Mouse (Mus musculus) forebrain, embryonic 16.5 days (tissue): Measurements from ENCODE around the gene Entpd8. TPM values are rescaled to one million over a fixed set of nuclear protein-coding genes. Genes with fewer than 3 reads are reported as not detected.

Experiments
- ATAC-seq: fragments of 200-750 bp; cut with Nextera tagmentation; 2 replicates; pipeline ENCODE4 v1.8.0; 2017; ENCODE audit warnings: mild to moderate bottlenecking, moderate library complexity
- H3K27ac ChIP-seq: fragments of 300-500 bp; sonication (generic); 2 replicates; pipeline ENCODE4 v1.5.1; 2014; ENCODE audit warnings: low read length, control low read depth
- H3K27me3 ChIP-seq: fragments of 300-500 bp; sonication (generic); replicated peaks from 2 replicates; pipeline ENCODE4 v1.6.1; 2014; ENCODE audit warnings: low read length; ENCODE audit not compliant: control insufficient read depth, insufficient read depth
- H3K36me3 ChIP-seq: fragments of 300-500 bp; sonication (generic); 2 replicates; pipeline ENCODE4 v1.6.1; 2014; ENCODE audit not compliant: control insufficient read depth, insufficient read depth
- H3K4me1 ChIP-seq: fragments of 300-500 bp; sonication (generic); replicated peaks from 2 replicates; pipeline ENCODE4 v1.6.1; 2014; ENCODE audit warnings: low read length; ENCODE audit not compliant: control insufficient read depth, insufficient read depth
- H3K4me2 ChIP-seq: fragments of 300-500 bp; sonication (generic); 2 replicates; pipeline ENCODE4 v1.6.1; 2014; ENCODE audit warnings: mild to moderate bottlenecking, low read length, control low read depth
- H3K4me3 ChIP-seq: fragments of 300-500 bp; sonication (generic); replicated peaks from 2 replicates; pipeline ENCODE4 v1.5.1; 2014; ENCODE audit warnings: mild to moderate bottlenecking, low read length, control low read depth
- H3K9ac ChIP-seq: fragments of 300-500 bp; sonication (generic); replicated peaks from 2 replicates; pipeline ENCODE4 v1.6.1; 2014; ENCODE audit warnings: low read depth, low read length, control low read depth
- H3K9me3 ChIP-seq: fragments of 300-500 bp; sonication (generic); 2 replicates; pipeline ENCODE4 v1.6.1; 2016; ENCODE audit warnings: low read length; ENCODE audit not compliant: control insufficient read depth
- WGBS: fragments of 180-500 bp; shearing (Covaris S2); extraction: QIAGEN DNeasy Blood & Tissue Kit; methylation state at CpG from one replicate; pipeline ENCODE4 v1.1.7; 2014; 5-methylcytosine and 5-hydroxymethylcytosine counted together
- polyA plus RNA-seq: library from polyadenylated mRNA; unstranded; fragments of >200 nt; fragmentation: Nextera tagmentation; extraction: Ambion mirVana; gene quantifications from 2 replicates; pipeline ENCODE4 v1.2.1, GENCODE M21; 2015

The Entpd8 gene
- polyA plus RNA-seq, result not detected in 2 replicates

DNA sequence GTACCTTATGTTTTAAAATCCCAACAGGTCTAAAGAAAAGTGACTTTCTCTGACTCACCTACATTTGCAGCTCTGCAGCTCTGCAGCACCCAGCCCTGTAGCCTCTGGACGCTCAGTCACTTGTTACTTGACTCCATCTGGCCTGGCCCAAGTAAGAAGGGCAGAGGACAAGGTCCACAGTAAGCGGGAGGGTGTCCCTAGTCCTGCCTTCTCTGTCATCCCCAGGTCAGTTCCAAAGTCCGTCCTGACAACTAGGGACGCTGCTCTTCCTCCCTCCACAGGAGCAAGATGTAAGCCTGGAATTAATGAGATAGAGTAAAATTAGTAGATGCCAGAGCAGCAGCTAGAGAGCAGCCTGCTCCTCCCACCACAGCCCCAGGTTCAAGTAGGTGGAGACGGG lies at the start of gene Entpd8:
Gene Entpd8, plus strand, starts transcription at position 229 of the 400 bp plus-strand sequence.
- Histone ChIP-seq H3K4me1 (no peaks in the 10 kb centered on the region), H3K4me2 (no peak within 1 kb of the TSS), H3K36me3 (no peaks in the 10 kb centered on the region), H3K4me3 (no peak within 1 kb of the TSS), H3K9me3 (no peaks in the 10 kb centered on the region), H3K27me3 (no peaks in the 10 kb centered on the region), H3K9ac (no peak within 1 kb of the TSS), H3K27ac (no peak within 1 kb of the TSS)
- 69% methylated on average over 5 of the region's 5 CpGs for WGBS
- no peak for ATAC-seq

DNA sequence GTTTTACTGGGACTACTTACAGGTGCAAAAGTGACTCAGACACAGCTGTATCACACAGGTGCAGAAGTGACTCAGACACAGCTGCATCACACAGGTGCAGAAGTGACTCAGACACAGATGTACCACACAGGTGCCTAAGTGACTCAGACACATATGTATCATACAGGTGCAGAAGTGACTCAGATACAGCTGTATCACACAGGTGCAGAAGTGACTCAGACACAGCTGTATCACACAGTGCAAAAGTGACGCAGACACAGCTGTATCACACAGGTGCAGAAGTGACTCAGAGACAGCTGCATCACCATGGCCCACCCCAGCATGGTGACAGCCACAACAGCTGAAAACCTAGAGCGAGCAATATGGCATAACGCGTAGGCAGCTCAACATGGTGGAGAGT lies 45.1 kb upstream of the Entpd8 start:
- H3K4me3 ChIP-seq, result no peak overlapping the region
- no peaks in the 10 kb centered on the region for H3K27me3 ChIP-seq
- no peak for ATAC-seq
- H3K9ac ChIP-seq, result no peak overlapping the region
- no peaks in the 10 kb centered on the region for H3K4me1 ChIP-seq
- no peak overlapping the region for H3K27ac ChIP-seq
- 94% methylated on average over 4 of the region's 4 CpGs for WGBS
- no peaks in the 10 kb centered on the region for H3K9me3 ChIP-seq
- H3K4me2 ChIP-seq, result no peak overlapping the region
- no peaks in the 10 kb centered on the region for H3K36me3 ChIP-seq

DNA sequence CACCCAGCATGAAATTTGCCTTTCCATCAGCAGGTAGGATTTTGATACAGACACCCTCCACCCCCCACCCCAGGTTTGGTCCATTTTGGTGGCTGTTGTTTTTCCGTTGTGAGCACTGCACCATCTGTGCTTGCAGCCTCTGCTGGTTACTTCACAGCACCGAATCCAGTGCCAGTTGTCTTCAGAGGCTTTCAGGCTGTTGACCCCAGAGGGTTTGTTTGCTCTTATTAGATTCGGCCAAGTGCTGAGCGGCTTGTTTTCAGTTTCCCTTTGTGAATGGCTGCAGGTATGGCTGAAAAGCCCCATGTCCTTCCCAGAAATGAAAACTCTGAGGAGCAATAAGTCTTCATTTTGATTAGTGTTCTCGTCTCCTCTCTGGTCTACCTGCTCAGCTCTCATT lies 40.0 kb upstream of the Entpd8 start:
- Histone ChIP-seq H3K4me3 (no peak overlapping the region), H3K36me3 (no peaks in the 10 kb centered on the region), H3K9me3 (no peaks in the 10 kb centered on the region), H3K27me3 (no peaks in the 10 kb centered on the region), H3K4me1 (no peaks in the 10 kb centered on the region), H3K9ac (no peak overlapping the region), H3K4me2 (no peak overlapping the region), H3K27ac (no peak overlapping the region)
- WGBS, result 92% methylated on average over 5 of the region's 5 CpGs
- no peak for ATAC-seq

DNA sequence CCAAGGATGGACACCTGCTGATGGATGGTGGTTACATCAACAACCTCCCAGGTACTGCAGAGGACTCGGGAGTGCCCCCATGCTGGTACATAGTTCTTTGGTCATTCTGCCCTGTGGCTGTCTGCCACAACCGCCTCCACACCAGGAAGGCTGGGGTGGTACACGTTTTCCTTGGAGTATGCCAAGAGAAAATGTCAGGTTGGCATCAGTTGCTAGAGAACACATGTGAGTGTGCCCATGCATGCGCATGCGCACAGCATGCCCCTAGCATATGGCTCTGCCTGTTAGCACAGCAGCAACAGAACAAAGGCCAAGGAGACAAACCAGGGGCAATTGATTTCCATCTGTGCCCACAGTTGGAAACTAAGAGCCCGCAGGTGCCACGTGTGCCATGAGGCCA lies 29.2 kb upstream of the Entpd8 start:
- Histone ChIP-seq H3K27me3 (no peaks in the 10 kb centered on the region), H3K27ac (no peak overlapping the region), H3K4me3 (no peak overlapping the region), H3K36me3 (no peaks in the 10 kb centered on the region), H3K9ac (no peak overlapping the region), H3K9me3 (no peaks in the 10 kb centered on the region), H3K4me2 (no peak overlapping the region), H3K4me1 (peaks cover 13% of the 10 kb centered on the region)
- WGBS, result 77% methylated on average over 7 of the region's 7 CpGs
- no peak for ATAC-seq

DNA sequence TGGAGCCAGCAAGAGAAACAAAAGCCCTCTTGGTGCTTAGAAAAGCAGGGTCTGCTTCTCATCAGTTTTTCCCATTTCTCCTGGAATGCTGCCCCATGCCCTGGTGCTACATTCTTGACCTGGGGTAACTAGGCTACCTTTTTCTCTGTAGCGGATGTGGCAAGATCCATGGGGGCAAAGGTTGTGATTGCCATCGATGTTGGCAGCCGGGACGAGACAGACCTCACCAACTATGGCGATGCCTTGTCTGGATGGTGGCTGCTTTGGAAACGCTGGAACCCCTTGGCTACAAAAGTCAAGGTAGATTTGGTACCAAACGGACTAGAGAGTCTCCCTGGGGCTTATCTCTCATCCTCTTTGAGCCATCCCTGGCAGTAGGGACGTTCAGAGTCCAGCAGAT lies 28.7 kb upstream of the Entpd8 start:
- Histone ChIP-seq H3K27me3 (no peaks in the 10 kb centered on the region), H3K9ac (no peak overlapping the region), H3K27ac (0 out of 2 replicates have a peak overlapping the region, but pooled peaks have one; percentile 11), H3K9me3 (no peaks in the 10 kb centered on the region), H3K4me3 (no peak overlapping the region), H3K36me3 (no peaks in the 10 kb centered on the region), H3K4me1 (peaks cover 17% of the 10 kb centered on the region), H3K4me2 (no peak overlapping the region)
- WGBS, result 91% methylated on average over 8 of the region's 8 CpGs
- no peak for ATAC-seq

DNA sequence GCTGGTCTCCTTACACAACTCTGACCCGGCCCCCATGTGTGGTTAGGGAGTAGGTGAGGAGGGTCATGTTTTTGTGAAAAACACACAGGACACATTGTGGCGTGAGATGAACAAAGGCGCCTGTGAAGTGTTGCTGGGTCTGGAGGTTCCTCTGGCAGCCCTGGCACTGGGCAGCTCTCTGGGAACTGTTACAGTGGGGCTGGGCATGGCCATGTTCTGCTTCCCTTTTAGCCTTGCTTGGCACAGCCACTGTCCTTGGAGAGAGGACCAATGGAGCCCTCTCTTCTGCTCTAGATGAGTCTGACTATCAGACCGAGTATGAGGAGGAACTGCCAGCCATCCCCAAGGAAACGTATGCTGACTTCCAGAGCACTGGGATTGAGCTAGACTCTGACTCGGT lies 27.0 kb upstream of the Entpd8 start:
- H3K36me3 ChIP-seq, result no peaks in the 10 kb centered on the region; the same call in 1 of the 2 replicates
- no peak overlapping the region for H3K4me3 ChIP-seq
- 94% methylated on average over 6 of the region's 6 CpGs for WGBS
- peaks cover 17% of the 10 kb centered on the region for H3K4me1 ChIP-seq
- no peak overlapping the region for H3K4me2 ChIP-seq
- ATAC-seq, result no peak
- H3K27me3 ChIP-seq, result no peaks in the 10 kb centered on the region
- no peaks in the 10 kb centered on the region for H3K9me3 ChIP-seq
- H3K9ac ChIP-seq, result no peak overlapping the region
- H3K27ac ChIP-seq, result no peak overlapping the region

DNA sequence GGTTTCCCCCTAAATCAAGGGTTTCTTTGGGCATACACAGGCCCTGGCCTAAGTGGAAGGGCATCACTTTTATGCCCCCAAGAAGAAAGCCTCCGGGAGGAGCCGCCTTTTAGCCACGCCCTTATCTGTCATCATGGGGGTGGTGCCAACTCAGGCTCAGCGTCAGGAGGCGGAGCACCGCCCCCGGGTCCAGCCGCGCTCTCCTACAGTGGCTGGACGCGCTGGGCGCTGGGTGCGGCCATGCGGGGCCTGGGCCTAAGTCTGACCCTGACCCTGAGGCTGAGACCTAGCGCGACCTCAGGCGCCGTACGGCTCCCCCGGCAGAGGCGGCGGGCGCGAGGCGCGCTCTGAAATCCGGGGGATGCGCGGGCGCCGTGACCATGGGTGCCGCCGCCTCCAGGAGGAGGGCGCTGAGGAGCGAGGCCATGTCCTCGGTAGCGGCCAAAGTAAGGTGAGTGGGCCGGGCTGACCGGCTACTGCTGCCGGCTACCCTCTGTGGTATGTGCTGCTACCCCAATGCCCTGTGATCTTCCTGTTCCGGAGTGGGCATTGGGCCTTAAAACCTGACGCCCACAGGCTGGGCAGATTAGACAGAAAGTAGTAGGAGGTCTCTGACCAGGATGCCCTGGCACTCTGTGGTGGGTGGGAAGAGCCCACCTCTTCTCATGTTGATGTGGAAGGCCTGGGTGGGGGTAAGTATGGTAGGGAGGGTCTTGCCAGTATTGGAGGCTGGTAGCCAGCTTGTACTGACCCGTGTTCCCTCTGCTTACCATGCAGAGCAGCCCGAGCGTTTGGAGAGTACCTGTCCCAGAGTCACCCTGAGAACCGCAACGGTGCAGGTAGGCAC lies 25.7 kb upstream of the Entpd8 start, which contains the start of gene Nsmf:
Gene Nsmf, plus strand, starts transcription at position 135 of the 847 bp plus-strand sequence.
- Histone ChIP-seq H3K27ac (peak within 1 kb of the TSS; percentile 76), H3K4me3 (peak within 1 kb of the TSS; percentile 79), H3K4me1 (peaks cover 17% of the 10 kb centered on the region), H3K36me3 (peaks cover 3% of the 10 kb centered on the region), H3K9ac (peak within 1 kb of the TSS; percentile 82), H3K27me3 (no peaks in the 10 kb centered on the region), H3K4me2 (peak within 1 kb of the TSS; percentile 93), H3K9me3 (no peaks in the 10 kb centered on the region)
- 4% methylated on average over 47 of the region's 47 CpGs for WGBS
- ATAC-seq, result peak; percentile 87

DNA sequence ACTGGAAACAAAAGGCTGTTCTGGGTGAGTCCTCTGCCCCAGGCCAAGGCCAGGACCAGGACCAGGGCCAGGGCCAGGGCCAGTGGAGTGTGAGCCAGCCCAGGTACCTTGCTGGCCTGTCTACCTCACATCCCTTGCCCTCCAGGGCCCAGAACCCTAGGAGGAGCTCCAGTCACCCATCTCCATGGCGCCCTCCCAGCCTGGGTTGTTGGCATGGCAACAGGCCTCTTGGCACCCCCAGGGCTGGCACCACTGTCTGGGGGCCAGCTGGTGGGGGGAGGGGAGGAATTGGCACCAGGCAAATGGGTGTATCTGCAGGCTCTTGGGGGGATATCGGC lies 25.1 kb upstream of the Entpd8 start:
- Histone ChIP-seq H3K4me3 (peak overlapping the region; percentile 79), H3K9me3 (no peaks in the 10 kb centered on the region), H3K9ac (peak overlapping the region; percentile 82), H3K4me2 (peak overlapping the region; percentile 93), H3K27me3 (no peaks in the 10 kb centered on the region), H3K36me3 (peaks cover 5% of the 10 kb centered on the region), H3K4me1 (peaks cover 17% of the 10 kb centered on the region), H3K27ac (peak overlapping the region; percentile 76)
- 19% methylated on average over 2 of the region's 2 CpGs for WGBS
- peak; percentile 68 for ATAC-seq

DNA sequence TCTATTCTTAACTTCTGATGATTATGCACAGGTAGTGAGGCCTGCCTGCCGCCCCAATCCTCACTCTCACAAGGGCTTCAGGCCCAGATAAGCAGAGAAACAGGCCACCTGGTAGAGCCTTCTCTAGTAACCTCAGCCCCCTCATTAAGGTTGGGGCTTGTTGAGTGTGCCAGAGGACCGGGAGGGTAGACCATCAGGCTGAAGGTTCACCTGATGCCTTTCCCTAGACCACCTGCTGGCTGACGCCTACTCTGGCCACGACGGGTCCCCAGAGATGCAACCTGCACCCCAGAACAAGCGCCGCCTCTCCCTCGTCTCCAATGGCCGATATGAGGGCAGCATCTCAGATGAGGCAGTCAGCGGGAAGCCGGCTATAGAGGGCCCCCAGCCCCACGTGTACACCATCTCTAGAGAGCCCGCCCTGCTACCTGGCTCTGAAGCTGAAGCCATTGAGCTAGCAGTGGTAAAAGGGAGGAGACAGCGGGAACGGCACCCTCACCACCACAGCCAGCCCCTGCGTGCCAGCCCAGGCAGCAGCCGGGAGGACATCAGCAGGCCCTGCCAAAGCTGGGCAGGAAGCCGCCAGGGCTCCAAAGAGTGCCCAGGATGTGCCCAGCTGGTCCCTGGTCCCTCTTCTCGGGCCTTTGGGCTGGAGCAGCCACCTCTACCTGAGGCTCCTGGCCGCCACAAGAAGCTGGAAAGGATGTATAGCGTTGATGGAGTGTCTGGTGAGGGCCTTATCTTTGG lies 24.5 kb upstream of the Entpd8 start:
- peak overlapping the region; percentile 93 for H3K4me2 ChIP-seq
- peak overlapping the region; percentile 79 for H3K4me3 ChIP-seq
- 73% methylated on average over 20 of the region's 21 CpGs for WGBS
- no peaks in the 10 kb centered on the region for H3K9me3 ChIP-seq
- H3K4me1 ChIP-seq, result peaks cover 17% of the 10 kb centered on the region
- H3K27me3 ChIP-seq, result no peaks in the 10 kb centered on the region
- peak overlapping the region; percentile 82 for H3K9ac ChIP-seq
- peaks cover 7% of the 10 kb centered on the region for H3K36me3 ChIP-seq
- ATAC-seq, result no peak; the same call in 1 of the 2 replicates
- peak overlapping the region; percentile 76; the same call in 1 of the 2 replicates for H3K27ac ChIP-seq
